Mouse (Mus musculus): ENCODE results near the gene Lhcgr.

Lhcgr gene

DNA sequence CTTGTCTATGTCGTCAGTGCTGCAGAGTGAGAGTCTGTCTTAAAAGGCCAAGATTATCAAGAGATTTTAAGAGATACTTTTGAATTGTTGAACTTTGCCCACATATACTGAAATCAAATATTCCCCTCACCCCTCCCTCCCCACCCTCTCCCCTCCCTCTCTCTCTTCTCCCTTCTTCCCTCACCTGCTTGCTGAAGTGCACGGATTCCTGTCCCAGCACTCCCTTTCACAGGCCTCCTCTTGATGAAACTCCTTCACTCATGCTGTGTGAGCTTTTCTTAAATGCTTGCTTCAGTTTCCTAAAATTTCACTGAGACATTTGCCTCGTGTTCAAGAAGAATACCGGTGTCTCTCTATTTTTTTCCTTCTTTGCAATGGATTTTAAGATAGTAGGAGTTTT, 88.7 kb downstream of the Lhcgr start:
- DNase-seq (ENCODE audit: low spot score): no peak

- DNase-seq (ENCODE audit: low spot score): no peak
Measured at GRCm38 (mm10) chr17:88702345-88702744, 89.4 kb downstream of the Lhcgr start.

DNA sequence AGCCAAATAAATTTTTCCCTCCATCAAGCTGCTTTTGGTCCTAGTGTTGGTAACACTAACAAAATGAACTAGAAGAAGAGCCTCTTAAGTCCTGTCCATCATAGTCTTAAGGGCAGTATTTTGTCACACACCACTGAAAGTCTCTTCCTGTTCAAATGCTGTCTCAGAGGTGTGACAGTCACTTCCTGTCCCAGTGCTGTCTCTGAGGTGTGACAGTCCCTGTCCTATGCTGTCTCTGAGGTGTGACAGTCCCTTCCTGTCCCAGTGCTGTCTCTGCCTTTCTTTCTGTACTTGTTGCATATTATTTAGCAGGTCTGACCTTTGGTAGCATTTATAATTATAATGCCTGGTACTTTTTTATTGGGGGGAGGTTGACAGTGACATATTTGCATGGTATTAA, 90.9 kb downstream of the Lhcgr start:
- no peak for DNase-seq (ENCODE audit: low spot score)

- DNase-seq (ENCODE audit: low spot score): no peak
Measured at GRCm38 (mm10) chr17:88696656-88697333, 95.0 kb downstream of the Lhcgr start.

DNA sequence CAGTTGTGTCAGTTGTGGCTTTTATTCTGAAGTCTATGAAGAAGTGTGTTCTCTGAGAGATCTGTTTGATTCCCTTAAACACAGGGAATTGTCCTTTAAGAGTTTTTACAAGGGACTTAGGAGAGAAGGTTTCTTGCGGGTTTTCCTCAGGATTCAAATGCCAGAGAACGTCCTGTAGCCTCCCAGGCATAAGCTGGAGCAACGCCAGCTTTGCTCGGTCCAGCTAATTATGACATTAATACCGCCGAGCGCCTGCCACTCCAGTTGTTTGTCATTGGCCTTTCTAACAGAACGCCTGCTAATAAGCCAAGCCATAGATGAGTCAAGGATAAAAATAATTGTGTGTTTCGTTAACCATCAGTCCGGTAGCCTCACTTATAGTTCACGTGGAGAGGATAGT, 103.6 kb downstream of the Lhcgr start:
- DNase-seq (ENCODE audit: low spot score): no peak

DNA sequence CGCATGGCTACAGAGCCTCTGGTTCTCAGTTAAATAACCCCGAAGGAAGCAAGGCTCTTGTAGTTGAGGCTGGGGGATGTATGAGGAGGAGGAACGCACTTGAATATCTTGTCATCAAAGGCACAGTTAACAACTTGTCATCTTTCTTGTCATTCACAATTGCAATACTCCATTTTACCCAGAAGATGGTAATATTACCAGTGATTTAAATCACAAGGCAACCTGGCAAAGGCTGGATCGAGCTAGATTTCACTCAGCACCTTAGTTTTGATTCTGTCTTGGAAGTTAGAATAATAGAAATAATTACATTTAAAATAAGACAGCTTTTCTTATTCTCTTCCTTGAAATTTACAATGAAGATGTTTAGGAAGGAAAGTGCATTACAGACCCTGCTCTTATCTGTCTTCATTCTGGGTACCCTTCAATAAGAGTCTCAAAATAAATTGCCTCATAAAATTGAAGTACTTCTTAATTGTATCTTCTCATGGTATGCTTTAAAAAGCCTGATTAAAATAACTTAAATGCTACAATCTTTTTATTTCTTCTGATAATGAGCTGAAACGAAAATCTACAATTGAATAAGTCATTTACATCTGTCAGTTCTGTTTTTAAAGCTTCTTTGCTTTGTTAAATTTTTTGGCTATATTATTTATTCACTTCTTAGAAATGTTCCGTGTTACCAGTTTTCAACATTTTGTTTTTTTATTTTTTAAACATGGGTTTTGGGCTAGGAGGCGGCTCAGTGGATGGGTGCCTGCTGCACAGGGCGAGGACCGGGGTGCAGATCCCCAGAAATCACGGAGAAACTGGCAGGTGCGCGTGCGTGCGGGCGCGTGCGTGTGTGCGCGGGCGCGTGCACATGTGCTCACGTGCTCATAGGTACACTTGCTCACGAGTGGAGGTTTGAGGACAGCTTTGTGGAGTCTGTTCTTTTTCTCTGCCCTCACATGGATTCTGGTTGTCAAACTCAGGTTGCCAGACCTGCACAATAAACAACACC, 116.2 kb downstream of the Lhcgr start:
- no peak for DNase-seq (ENCODE audit: low spot score)

DNA sequence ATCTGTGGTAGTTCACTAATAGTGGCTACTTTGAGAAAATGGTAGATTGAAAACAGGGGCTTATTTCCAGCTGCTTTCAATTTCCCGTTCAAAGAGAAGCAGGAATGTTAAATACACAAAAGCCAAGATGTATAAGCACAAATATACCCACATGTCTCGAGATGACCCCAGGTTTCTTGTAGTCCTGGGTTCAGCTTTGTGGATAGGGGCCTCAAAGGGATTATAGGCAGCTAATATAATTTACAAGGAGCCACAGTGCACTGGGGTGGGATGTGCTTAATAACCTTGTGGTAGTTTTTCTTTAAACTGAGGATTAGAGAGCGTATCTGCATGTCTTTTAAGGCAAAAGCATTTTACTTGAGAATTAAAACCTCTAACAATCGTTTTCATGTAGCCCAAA, 121.0 kb downstream of the Lhcgr start:
- no peak for DNase-seq (ENCODE audit: low spot score)

- no peak for DNase-seq (ENCODE audit: low spot score)
Measured at GRCm38 (mm10) chr17:88669921-88670320, 121.9 kb downstream of the Lhcgr start.

DNA sequence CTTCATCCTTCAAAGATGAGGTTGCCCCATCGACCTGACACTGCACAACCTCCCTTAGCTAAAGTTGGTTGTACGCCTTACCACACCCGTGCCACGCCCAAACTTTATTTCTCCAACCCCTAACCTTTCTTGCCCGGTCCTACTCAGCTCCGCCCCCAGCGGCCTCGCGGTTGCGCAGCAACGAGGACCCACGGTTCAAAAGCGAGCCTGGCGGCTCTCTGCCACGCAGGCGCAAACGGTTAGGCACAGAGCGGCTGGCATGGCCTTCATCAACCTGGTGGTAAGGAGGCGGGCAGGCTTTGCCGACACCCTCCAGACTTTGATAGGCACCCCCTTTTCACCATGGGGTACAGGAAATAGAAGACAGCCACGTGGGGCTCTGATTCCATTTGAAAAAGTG, 123.3 kb downstream of the Lhcgr start, which contains the start of gene Gtf2a1l:
Gtf2a1l (plus strand) TSS at position 209 of the 400 bp plus-strand sequence.
- DNase-seq (ENCODE audit: low spot score): peak; percentile 21
